Mouse (Mus musculus) neural tube, embryonic 12.5 days (tissue): ENCODE measurements around the gene Larp4b. TPM values are rescaled to one million over a fixed set of nuclear protein-coding genes. Genes with fewer than 3 reads are reported as not detected.

ENCODE experiments used
- ATAC-seq: fragments of 200-750 bp; cut with Nextera tagmentation; 2 replicates; pipeline ENCODE4 v1.8.0; 2017; ENCODE audit warnings: low read depth, mild to moderate bottlenecking, moderate TSS enrichment, moderate library complexity; ENCODE audit not compliant: low FRiP score
- H3K27ac ChIP-seq: fragments of 300-500 bp; sonication (generic); 2 replicates; pipeline ENCODE4 v1.5.1; 2016
- H3K27me3 ChIP-seq: fragments of 300-500 bp; sonication (generic); replicated peaks from 2 replicates; pipeline ENCODE4 v1.6.1; 2016; ENCODE audit warnings: mild to moderate bottlenecking
- H3K36me3 ChIP-seq: fragments of 300-500 bp; sonication (generic); 2 replicates; pipeline ENCODE4 v1.6.1; 2016; ENCODE audit warnings: mild to moderate bottlenecking
- H3K4me1 ChIP-seq: fragments of 300-500 bp; sonication (generic); 2 replicates; pipeline ENCODE4 v1.6.1; 2016
- H3K4me2 ChIP-seq: fragments of 300-500 bp; sonication (generic); replicated peaks from 2 replicates; pipeline ENCODE4 v1.6.1; 2016; ENCODE audit warnings: mild to moderate bottlenecking
- H3K4me3 ChIP-seq: fragments of 300-500 bp; sonication (generic); 2 replicates; pipeline ENCODE4 v1.5.1; 2016
- H3K9ac ChIP-seq: fragments of 300-500 bp; sonication (generic); 2 replicates; pipeline ENCODE4 v1.6.1; 2016; ENCODE audit warnings: mild to moderate bottlenecking
- H3K9me3 ChIP-seq: fragments of 300-500 bp; sonication (generic); 2 replicates; pipeline ENCODE4 v1.6.1; 2016; ENCODE audit warnings: mild to moderate bottlenecking
- WGBS: fragments of 180-500 bp; shearing (Covaris S2); methylation state at CpG from one replicate; pipeline ENCODE4 v1.1.7; 2016; 5-methylcytosine and 5-hydroxymethylcytosine counted together
- polyA plus RNA-seq: library from polyadenylated mRNA; unstranded; fragments of >200 nt; fragmentation: Nextera tagmentation; extraction: Ambion mirVana; gene quantifications from 2 replicates; pipeline ENCODE4 v1.2.1, GENCODE M21; 2016

Gene Larp4b
- polyA plus RNA-seq, 1 experiment from 2014 or later: 34.5 TPM

- no peaks in the 10 kb centered on the region for H3K9me3 ChIP-seq
- no peaks in the 10 kb centered on the region for H3K36me3 ChIP-seq
- H3K4me2 ChIP-seq: peak overlapping the region; percentile 51
- WGBS: 47% methylated on average over 2 of the region's 2 CpGs
- H3K27me3 ChIP-seq: no peaks in the 10 kb centered on the region
- H3K27ac ChIP-seq: no peak overlapping the region
- H3K4me3 ChIP-seq: no peak overlapping the region
- H3K4me1 ChIP-seq: peaks cover 5% of the 10 kb centered on the region; the same call in 1 of the 2 replicates
- H3K9ac ChIP-seq: no peak overlapping the region
- ATAC-seq: no peak
Observed at GRCm38 (mm10) chr13:9199465-9199844, 105.8 kb downstream of the Larp4b start.

GRCm38 (mm10) chr13:9222761-9223405, 129.2 kb downstream of the Larp4b start:
- Histone ChIP-seq H3K4me3 (no peak overlapping the region), H3K36me3 (no peaks in the 10 kb centered on the region), H3K4me2 (no peak overlapping the region), H3K9me3 (no peaks in the 10 kb centered on the region), H3K4me1 (no peaks in the 10 kb centered on the region), H3K27ac (no peak overlapping the region), H3K27me3 (no peaks in the 10 kb centered on the region), H3K9ac (no peak overlapping the region)
- WGBS: 84% methylated on average over 9 of the region's 9 CpGs
- no peak for ATAC-seq

Other genes with a start within 250 kb of the Larp4b start
- gene Wdr37, start 222.0 kb upstream of the Larp4b start, polyA plus RNA-seq: 52.8 and 53.1 TPM in 2 replicates
- gene Idi1, start 208.4 kb upstream of the Larp4b start, polyA plus RNA-seq: 103 and 117 TPM in 2 replicates
- gene Gm9745, start 145.7 kb upstream of the Larp4b start, polyA plus RNA-seq: not detected in 2 replicates
- gene Idi2, start 141.0 kb upstream of the Larp4b start, polyA plus RNA-seq: 0.11 TPM in 1 of 2 replicates, not detected in the other
- 81.6 and 82.6 TPM in 2 replicates for gene Gtpbp4, start 97.8 kb upstream of the Larp4b start, polyA plus RNA-seq
- 10.7 and 12.0 TPM in 2 replicates for gene Dip2c, start 182.6 kb downstream of the Larp4b start, polyA plus RNA-seq